Mouse (Mus musculus) embryonic facial prominence, embryonic 15.5 days (tissue): ENCODE results near the gene Bri3. TPM values are rescaled to one million over a fixed set of nuclear protein-coding genes. Genes with fewer than 3 reads are reported as not detected.

Experiments
- ATAC-seq: fragments of 200-750 bp; cut with Nextera tagmentation; 2 replicates; pipeline ENCODE4 v1.8.0; 2017; ENCODE audit warnings: low read depth, moderate TSS enrichment; ENCODE audit not compliant: insufficient number of reproducible peaks, low FRiP score, low TSS enrichment
- H3K27ac ChIP-seq: fragments of 300-500 bp; sonication (generic); replicated peaks from 2 replicates; pipeline ENCODE4 v1.5.1; 2015; ENCODE audit warnings: mild to moderate bottlenecking, inconsistent platforms
- H3K27me3 ChIP-seq: fragments of 300-500 bp; sonication (generic); 2 replicates; pipeline ENCODE4 v1.6.1; 2015; ENCODE audit warnings: inconsistent platforms
- H3K36me3 ChIP-seq: fragments of 300-500 bp; sonication (generic); 2 replicates; pipeline ENCODE4 v1.6.1; 2015; ENCODE audit warnings: mild to moderate bottlenecking, inconsistent platforms
- H3K4me1 ChIP-seq: fragments of 300-500 bp; sonication (generic); 2 replicates; pipeline ENCODE4 v1.6.1; 2015; ENCODE audit warnings: inconsistent platforms
- H3K4me2 ChIP-seq: fragments of 300-500 bp; sonication (generic); replicated peaks from 2 replicates; pipeline ENCODE4 v1.6.1; 2015; ENCODE audit warnings: mild to moderate bottlenecking, inconsistent platforms
- H3K4me3 ChIP-seq: fragments of 300-500 bp; sonication (generic); replicated peaks from 2 replicates; pipeline ENCODE4 v1.5.1; 2015; ENCODE audit warnings: mild to moderate bottlenecking, inconsistent platforms
- H3K9ac ChIP-seq: fragments of 300-500 bp; sonication (generic); 2 replicates; pipeline ENCODE4 v1.6.1; 2015; ENCODE audit warnings: inconsistent platforms
- H3K9me3 ChIP-seq: fragments of 300-500 bp; sonication (generic); replicated peaks from 2 replicates; pipeline ENCODE4 v1.6.1; 2016; ENCODE audit warnings: inconsistent platforms
- WGBS: fragments of 180-500 bp; shearing (Covaris S2); methylation state at CpG from one replicate; pipeline ENCODE4 v1.1.7; 2015; 5-methylcytosine and 5-hydroxymethylcytosine counted together
- polyA plus RNA-seq: library from polyadenylated mRNA; unstranded; fragments of >200 nt; fragmentation: Nextera tagmentation; extraction: Ambion mirVana; gene quantifications from 2 replicates; pipeline ENCODE4 v1.2.1, GENCODE M21; 2015

The Bri3 gene
- polyA plus RNA-seq, 1 experiment from 2014 or later: 118 TPM

DNA sequence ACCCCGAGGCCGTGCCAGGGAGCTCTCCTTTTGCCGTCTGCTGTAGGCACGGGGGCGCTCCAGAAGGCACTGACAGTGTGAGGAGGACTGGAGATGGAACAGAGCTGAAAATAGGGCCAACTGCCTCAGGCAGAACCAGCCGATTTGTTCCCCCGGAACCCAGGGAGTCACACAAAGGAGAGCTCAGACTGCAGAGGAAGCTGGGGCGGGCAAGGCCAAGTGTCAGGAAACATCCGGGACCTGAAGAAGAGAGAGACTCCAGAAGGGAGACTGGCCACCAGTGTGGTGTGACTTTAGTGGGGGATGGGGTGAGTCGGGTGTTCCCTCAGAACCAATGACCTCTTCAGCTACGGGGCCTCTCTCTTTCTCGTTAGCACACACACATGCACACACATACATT is 24.9 kb upstream of the Bri3 start:
- no peak overlapping the region for H3K4me3 ChIP-seq
- no peak overlapping the region for H3K9ac ChIP-seq
- H3K27me3 ChIP-seq: no peaks in the 10 kb centered on the region
- 44% methylated on average over 12 of the region's 12 CpGs for WGBS
- H3K4me2 ChIP-seq: no peak overlapping the region
- no peak for ATAC-seq
- H3K36me3 ChIP-seq: 0 out of 2 replicates have a peak, but pooled peaks cover 19% of the 10 kb centered on the region
- no peaks in the 10 kb centered on the region for H3K9me3 ChIP-seq
- H3K27ac ChIP-seq: no peak overlapping the region
- peaks cover 17% of the 10 kb centered on the region for H3K4me1 ChIP-seq

DNA sequence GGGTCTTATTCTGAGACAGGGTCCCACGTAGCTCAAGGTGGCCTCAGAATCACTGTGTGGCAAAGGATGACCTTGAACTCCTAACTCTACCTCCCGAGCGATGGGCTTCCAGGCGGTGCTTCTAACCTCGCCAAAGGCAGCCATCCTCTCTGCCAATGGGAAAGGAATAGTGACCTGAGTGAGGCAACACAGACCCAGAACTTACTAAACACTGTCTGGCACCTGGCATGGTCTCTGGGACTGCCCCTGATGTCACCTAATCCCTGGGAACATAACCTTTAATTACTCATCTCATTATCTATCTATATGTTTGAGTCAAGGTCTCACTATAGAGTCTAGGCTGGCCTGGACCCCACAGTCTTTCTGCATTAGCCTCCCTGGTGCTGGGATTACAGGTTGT is 24.3 kb upstream of the Bri3 start:
- 86% methylated on average over 5 of the region's 5 CpGs for WGBS
- Histone ChIP-seq H3K4me1 (peaks cover 21% of the 10 kb centered on the region), H3K27ac (no peak overlapping the region), H3K36me3 (0 out of 2 replicates have a peak, but pooled peaks cover 15% of the 10 kb centered on the region), H3K9ac (no peak overlapping the region), H3K4me2 (no peak overlapping the region), H3K4me3 (no peak overlapping the region), H3K27me3 (no peaks in the 10 kb centered on the region), H3K9me3 (no peaks in the 10 kb centered on the region)
- no peak for ATAC-seq

DNA sequence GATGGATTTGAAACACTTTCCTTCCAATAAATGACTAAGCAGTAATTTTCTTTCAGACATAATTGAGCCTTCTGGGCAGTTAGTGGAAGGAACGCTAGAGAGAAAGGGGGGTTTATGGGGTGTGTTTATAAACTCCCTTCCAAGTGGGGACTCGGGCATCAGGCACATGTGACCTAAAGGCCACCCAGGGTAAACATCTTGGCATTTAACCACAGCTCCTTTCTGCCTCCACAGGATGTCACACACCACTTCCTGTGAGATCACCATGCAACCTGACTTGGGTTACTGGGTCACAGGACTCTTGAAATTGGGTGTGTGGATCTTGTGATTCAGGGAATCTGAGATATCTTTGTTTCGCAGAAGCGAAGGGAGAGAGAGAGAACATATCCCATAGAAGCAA is 22.9 kb upstream of the Bri3 start:
- Histone ChIP-seq H3K9ac (no peak overlapping the region), H3K4me2 (no peak overlapping the region), H3K4me1 (peaks cover 21% of the 10 kb centered on the region), H3K4me3 (no peak overlapping the region), H3K27ac (no peak overlapping the region), H3K27me3 (no peaks in the 10 kb centered on the region), H3K36me3 (0 out of 2 replicates have a peak, but pooled peaks cover 9% of the 10 kb centered on the region), H3K9me3 (no peaks in the 10 kb centered on the region)
- 54% methylated on average over 4 of the region's 4 CpGs for WGBS
- ATAC-seq: no peak

DNA sequence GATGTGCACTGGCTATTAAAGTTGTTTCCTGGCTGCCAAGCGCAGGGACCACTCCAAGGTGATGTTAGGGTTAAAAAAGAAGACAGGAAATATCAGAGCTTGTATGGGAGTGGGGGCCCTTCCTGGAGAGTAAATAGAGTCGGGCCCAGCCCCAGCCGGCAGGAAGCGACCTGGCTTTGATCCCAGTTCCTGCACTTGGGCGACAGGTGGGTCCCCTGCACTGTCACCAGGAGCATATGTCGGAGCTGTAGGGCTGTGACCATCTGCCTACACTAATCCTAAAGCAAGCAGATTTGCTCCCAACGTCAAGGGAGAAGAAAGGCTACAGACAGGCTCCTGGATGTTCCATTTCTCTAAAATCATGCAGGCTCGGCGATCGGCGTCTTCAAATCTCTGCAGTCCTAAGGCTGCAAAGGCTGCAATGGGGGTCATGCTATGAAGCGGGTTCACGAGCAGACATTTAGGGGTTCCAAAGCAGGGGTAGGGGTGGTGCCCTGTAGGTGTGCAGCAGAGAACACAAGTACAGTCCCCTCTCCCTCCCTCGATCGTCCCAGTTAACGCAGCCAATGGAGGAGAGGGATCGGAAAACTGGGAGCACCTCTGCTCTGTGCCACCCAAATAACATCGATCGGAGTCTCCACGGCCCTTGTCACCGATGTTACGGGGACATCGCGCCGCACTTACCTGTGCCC is 21.3 kb upstream of the Bri3 start:
- Histone ChIP-seq H3K9ac (peak overlapping the region; percentile 65), H3K4me3 (peak overlapping the region; percentile 74), H3K27me3 (no peaks in the 10 kb centered on the region), H3K4me1 (peaks cover 21% of the 10 kb centered on the region), H3K9me3 (no peaks in the 10 kb centered on the region), H3K4me2 (peak overlapping the region; percentile 75), H3K36me3 (no peaks in the 10 kb centered on the region), H3K27ac (peak overlapping the region; percentile 72)
- peak; percentile 37 for ATAC-seq
- 2% methylated on average over 25 of the region's 25 CpGs for WGBS

DNA sequence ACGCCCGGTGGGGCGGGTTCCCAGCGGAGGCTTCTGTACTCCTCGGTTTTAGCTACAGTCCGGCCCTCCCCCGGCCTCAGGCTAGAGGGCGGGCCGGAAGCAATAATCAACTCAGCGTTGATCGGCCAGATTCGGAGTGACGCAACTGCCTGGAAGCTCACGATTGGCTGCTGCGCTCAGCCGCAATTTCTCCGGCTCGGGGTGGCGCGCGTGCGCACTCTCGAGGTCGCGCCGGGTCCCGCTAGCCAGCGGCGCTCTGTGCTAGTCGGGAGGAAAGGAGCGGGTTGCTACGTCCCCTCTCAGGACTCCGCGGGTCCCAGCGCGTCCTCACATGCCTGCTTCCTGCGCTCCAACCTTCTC is 20.8 kb upstream of the Bri3 start, which contains the start of gene Tecpr1:
Gene Tecpr1 (minus strand): TSS at position 113 of the 360 bp plus-strand sequence.
- under 1% methylated on average over 37 of the region's 37 CpGs for WGBS

DNA sequence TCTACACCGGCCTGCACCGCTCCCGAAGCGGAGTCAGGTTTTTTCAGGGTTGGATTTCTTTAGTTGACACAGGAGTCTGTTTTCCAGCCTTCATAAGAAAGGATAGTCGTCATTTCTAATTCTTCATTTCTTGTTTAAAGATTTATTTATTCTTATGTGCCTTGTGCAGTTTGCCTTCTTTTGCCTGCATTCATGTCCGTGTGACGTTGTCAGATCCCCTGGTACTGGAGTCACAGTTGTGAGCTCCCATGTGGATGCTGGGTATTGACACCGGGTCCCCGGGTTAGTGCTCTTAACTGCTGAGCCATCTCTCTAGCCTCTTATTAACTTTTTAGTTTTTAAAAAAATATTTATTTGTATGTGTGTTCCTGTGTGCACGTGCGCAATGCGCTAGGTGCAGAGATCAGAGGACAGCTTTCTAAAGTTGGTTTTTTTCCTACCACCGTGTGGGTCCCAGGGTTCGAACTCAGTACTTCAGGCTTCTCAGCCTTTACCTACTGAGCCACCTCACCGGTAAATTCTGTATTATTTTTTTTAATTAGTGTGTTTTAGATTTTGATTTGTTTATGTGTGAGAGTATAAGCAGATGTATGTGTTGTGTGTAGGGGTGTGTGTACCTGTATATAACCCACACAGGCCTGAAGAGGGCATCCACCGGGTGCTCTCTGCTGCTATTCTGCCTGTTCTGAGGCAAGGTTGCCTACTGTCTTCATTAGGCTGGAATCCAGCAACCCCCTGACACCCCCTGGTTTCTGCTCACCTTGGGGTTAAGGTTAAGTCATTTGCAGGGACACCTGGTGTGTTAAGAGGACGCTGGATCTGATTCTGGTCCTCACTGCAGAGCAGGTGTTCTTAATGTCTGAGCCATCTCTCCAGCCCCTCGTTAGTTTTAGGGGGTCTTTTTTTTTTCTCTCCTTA is 20.1 kb upstream of the Bri3 start:
- Histone ChIP-seq H3K4me3 (peak overlapping the region; percentile 74), H3K9ac (peak overlapping the region; percentile 69), H3K27ac (peak overlapping the region; percentile 83), H3K36me3 (no peaks in the 10 kb centered on the region), H3K4me1 (peaks cover 21% of the 10 kb centered on the region), H3K27me3 (no peaks in the 10 kb centered on the region), H3K4me2 (peak overlapping the region; percentile 75), H3K9me3 (no peaks in the 10 kb centered on the region)
- no peak for ATAC-seq
- 20% methylated on average over 18 of the region's 18 CpGs for WGBS

More for the DNA sequence above, 20.8 kb upstream of the Bri3 start, which contains the start of gene Tecpr1:
- Histone ChIP-seq H3K9ac (peak within 1 kb of the TSS; percentile 69), H3K4me2 (peak within 1 kb of the TSS; percentile 75), H3K4me1 (peaks cover 21% of the 10 kb centered on the region), H3K36me3 (no peaks in the 10 kb centered on the region), H3K4me3 (peak within 1 kb of the TSS; percentile 74), H3K27ac (peak within 1 kb of the TSS; percentile 83), H3K27me3 (no peaks in the 10 kb centered on the region), H3K9me3 (no peaks in the 10 kb centered on the region)
- ATAC-seq: peak; percentile 95

DNA sequence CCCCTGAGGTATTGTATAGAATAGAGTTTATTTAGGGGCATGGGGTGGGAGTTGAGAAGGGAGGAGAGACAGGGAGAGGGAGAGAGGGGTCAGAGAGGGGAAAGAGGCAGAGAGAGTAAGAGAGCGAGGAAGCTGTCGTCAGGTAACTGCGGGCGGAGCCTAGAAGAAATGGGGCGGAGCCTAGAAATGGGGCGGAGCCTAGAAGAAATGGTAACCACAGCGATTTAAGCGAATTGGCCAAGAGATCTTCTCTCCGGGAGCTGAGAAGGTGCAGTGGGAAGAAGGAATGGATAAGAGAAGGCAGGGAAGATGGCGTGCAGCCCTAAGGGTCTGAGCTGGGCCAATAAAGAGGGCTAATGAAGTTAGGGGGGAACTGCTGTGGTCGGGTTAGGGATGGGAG is 18.0 kb upstream of the Bri3 start:
- 30% methylated on average over 11 of the region's 11 CpGs for WGBS
- ATAC-seq: no peak
- Histone ChIP-seq H3K27ac (no peak overlapping the region), H3K4me2 (no peak overlapping the region), H3K36me3 (no peaks in the 10 kb centered on the region), H3K27me3 (no peaks in the 10 kb centered on the region), H3K9ac (no peak overlapping the region), H3K9me3 (no peaks in the 10 kb centered on the region), H3K4me3 (no peak overlapping the region), H3K4me1 (peaks cover 21% of the 10 kb centered on the region)

DNA sequence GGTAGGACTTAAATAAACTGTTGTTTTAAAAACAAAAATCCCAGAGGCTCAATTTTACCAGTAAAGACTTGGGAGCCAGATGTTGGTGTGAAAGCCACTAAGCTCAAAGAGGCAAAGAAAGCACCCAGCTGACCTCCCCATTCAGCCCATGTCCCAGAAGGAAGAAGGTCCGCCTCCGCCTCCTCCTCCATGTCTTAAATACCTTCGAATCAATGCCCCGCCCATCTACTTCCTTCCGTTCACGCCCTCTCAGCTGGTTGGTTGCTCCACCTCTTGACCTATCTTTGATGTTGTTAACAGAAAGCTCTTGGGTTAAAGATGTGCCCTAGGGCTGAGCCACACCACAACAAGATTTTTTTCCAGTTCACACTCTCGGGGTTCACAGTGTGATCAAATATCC is 14.0 kb upstream of the Bri3 start:
- Histone ChIP-seq H3K4me2 (no peak overlapping the region), H3K9ac (no peak overlapping the region), H3K4me1 (no peaks in the 10 kb centered on the region), H3K27ac (no peak overlapping the region), H3K9me3 (no peaks in the 10 kb centered on the region), H3K27me3 (no peaks in the 10 kb centered on the region), H3K4me3 (no peak overlapping the region), H3K36me3 (no peaks in the 10 kb centered on the region)
- no peak for ATAC-seq
- 88% methylated on average over 7 of the region's 7 CpGs for WGBS

DNA sequence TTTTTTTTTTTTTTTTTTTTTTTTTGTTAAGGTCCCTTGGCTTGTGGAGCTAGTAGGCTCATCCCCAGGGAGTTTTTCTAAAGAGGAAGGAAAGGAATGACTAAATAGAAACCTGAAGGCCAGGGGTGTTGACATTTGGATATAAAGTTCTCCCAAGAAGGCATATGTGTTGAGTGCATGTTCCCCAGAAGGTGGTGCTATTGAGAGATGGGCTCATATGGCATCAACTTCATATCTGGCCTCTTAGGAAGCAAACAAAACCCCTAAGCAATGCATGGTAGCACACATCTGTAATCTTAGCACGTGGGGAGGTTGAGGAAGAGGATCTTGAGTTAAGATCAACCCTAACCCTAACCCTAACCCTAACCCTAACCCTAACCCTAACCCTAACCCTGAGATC is 12.8 kb upstream of the Bri3 start:
- WGBS: 72% methylated on average over 1 of the region's 1 CpGs
- no peak for ATAC-seq

DNA sequence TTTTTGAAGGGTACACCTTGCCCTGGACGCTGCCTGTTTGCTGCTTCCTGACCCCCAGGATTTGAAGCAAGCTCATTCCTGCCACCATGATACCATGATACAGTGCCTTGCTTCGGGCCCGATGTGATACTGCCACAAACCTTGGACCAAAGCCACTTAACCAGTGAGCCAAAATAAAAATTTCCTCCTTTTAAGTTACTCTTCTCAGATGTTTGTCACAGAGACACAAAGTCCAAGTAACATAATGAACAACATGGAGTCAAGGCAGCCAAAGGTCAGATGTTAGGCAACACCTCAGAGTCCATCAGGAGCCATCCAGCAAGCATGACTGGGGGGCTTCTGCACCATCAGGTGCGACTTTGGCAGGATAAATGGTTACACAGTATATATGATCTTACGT is 11.7 kb upstream of the Bri3 start:
- H3K4me2 ChIP-seq: no peak overlapping the region
- no peaks in the 10 kb centered on the region for H3K9me3 ChIP-seq
- ATAC-seq: no peak
- no peak overlapping the region for H3K4me3 ChIP-seq
- H3K4me1 ChIP-seq: no peaks in the 10 kb centered on the region
- no peak overlapping the region for H3K27ac ChIP-seq
- WGBS: 91% methylated on average over 5 of the region's 5 CpGs
- no peaks in the 10 kb centered on the region for H3K36me3 ChIP-seq
- H3K9ac ChIP-seq: no peak overlapping the region
- H3K27me3 ChIP-seq: no peaks in the 10 kb centered on the region

More for the DNA sequence above, 12.8 kb upstream of the Bri3 start:
- Histone ChIP-seq H3K4me1 (no peaks in the 10 kb centered on the region), H3K9me3 (no peaks in the 10 kb centered on the region), H3K36me3 (no peaks in the 10 kb centered on the region), H3K9ac (no peak overlapping the region), H3K4me3 (no peak overlapping the region), H3K27ac (no peak overlapping the region), H3K27me3 (no peaks in the 10 kb centered on the region), H3K4me2 (no peak overlapping the region)

DNA sequence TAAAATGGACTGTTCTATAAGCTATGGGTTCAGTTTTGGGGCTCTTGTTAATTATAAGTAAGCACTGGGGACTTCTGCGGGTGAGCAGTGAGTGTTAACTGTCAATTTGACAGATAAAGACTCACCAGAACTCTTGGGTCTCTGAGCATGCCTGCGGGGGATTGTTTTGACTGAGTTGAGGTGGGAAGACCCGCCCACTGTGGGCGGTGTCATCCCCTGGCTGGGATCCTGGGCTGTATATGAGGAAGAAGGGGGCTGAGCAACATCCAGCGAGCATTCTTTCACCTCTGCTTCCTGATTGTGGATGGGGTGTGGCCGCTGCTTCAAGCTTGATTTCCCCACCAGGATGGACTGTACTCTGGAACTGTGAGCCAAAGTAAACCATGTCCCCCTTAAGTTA is 10.0 kb upstream of the Bri3 start:
- Histone ChIP-seq H3K27ac (no peak overlapping the region), H3K36me3 (no peaks in the 10 kb centered on the region), H3K9me3 (no peaks in the 10 kb centered on the region), H3K4me3 (no peak overlapping the region), H3K4me2 (no peak overlapping the region), H3K4me1 (no peaks in the 10 kb centered on the region), H3K9ac (no peak overlapping the region), H3K27me3 (no peaks in the 10 kb centered on the region)
- ATAC-seq: no peak
- 73% methylated on average over 6 of the region's 6 CpGs for WGBS
